Mouse (Mus musculus) hindbrain, postnatal 0 days (tissue): ENCODE measurements around the gene Opn4. TPM values are rescaled to one million over a fixed set of nuclear protein-coding genes. Genes with fewer than 3 reads are reported as not detected.

Source experiments
- ATAC-seq: fragments of 200-750 bp; cut with Nextera tagmentation; 2 replicates; pipeline ENCODE4 v1.8.0; 2017; ENCODE audit warnings: mild to moderate bottlenecking, moderate TSS enrichment, moderate library complexity
- DNase-seq: peaks from one replicate; pipeline ENCODE4 v3.0.0-alpha.2; 2015; ENCODE audit warnings: low spot score
- H3K27ac ChIP-seq: fragments of 300-500 bp; sonication (generic); 2 replicates; pipeline ENCODE4 v1.5.1; 2014; ENCODE audit warnings: mild to moderate bottlenecking
- H3K27me3 ChIP-seq: fragments of 300-500 bp; sonication (generic); 2 replicates; pipeline ENCODE4 v1.6.1; 2014; ENCODE audit warnings: low read length, mixed read lengths; ENCODE audit not compliant: insufficient read depth
- H3K36me3 ChIP-seq: fragments of 300-500 bp; sonication (generic); 2 replicates; pipeline ENCODE4 v1.6.1; 2014; ENCODE audit warnings: low read length, mixed read lengths; ENCODE audit not compliant: insufficient read depth
- H3K4me1 ChIP-seq: fragments of 300-500 bp; sonication (generic); 2 replicates; pipeline ENCODE4 v1.6.1; 2014; ENCODE audit warnings: antibody characterized with exemption, low read length, mixed read lengths; ENCODE audit not compliant: insufficient read depth
- H3K4me2 ChIP-seq: fragments of 300-500 bp; sonication (generic); 2 replicates; pipeline ENCODE4 v1.6.1; 2014; ENCODE audit warnings: low read depth, mild to moderate bottlenecking, low read length, moderate library complexity, mixed read lengths
- H3K4me3 ChIP-seq: fragments of 300-500 bp; sonication (generic); 2 replicates; pipeline ENCODE4 v1.5.1; 2014; ENCODE audit warnings: low read length
- H3K9ac ChIP-seq: fragments of 300-500 bp; sonication (generic); replicated peaks from 2 replicates; pipeline ENCODE4 v1.6.1; 2014; ENCODE audit warnings: mild to moderate bottlenecking, low read length, moderate library complexity, mixed read lengths
- H3K9me3 ChIP-seq: fragments of 300-500 bp; sonication (generic); 2 replicates; pipeline ENCODE4 v1.6.1; 2016; ENCODE audit warnings: low read length, mixed read lengths
- CTCF ChIP-seq: IDR thresholded peaks from 2 replicates; pipeline ENCODE4 v1.5.1; 2016; ENCODE audit warnings: antibody characterized with exemption, control low read depth, low read depth
- WGBS: fragments of 180-500 bp; shearing (Covaris S2); extraction: QIAGEN DNeasy Blood & Tissue Kit; methylation state at CpG from one replicate; pipeline ENCODE4 v1.1.7; 2014; 5-methylcytosine and 5-hydroxymethylcytosine counted together
- polyA plus RNA-seq: library from polyadenylated mRNA; unstranded; fragments of >200 nt; fragmentation: Nextera tagmentation; extraction: Ambion mirVana; gene quantifications from 2 replicates; pipeline ENCODE4 v1.2.1, GENCODE M21; 2015
- total RNA-seq: library from RNA; depleted of rRNA; stranded (reverse); fragments of >200 nt; gene quantifications from 2 replicates; pipeline ENCODE4 v1.2.3, GENCODE M21; 2014; rRNA removed

Gene Opn4
- not detected in 2 replicates for total RNA-seq
- 0.14 TPM in 1 of 2 replicates, not detected in the other for polyA plus RNA-seq

DNA sequence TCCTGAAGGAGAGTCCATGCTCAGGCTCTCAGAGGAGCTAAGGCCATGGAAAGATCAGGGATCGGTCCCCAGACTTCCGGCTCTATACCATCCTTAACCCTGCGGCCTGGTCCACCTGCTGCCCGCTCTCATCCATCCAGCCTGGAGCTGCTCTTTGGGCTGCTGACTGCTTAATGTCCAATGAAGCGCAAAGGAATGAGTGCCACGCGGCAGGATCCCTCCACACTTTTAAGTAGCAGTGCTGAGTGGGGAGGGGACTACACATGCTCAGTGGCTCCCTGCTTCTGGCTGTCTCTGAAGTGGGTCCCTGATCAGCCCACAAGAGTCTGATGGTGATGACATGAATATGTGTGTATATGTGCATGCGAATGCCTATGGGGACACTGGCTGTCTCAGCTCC is at the start of gene Opn4:
Gene Opn4, minus strand, starts transcription at position 202 of the 400 bp plus-strand sequence.
- WGBS: 63% methylated on average over 8 of the region's 8 CpGs
- Histone ChIP-seq H3K4me1 (no peaks in the 10 kb centered on the region), H3K27ac (no peak within 1 kb of the TSS), H3K9ac (no peak within 1 kb of the TSS), H3K4me3 (no peak within 1 kb of the TSS), H3K4me2 (no peak within 1 kb of the TSS), H3K27me3 (no peaks in the 10 kb centered on the region), H3K36me3 (no peaks in the 10 kb centered on the region), H3K9me3 (no peaks in the 10 kb centered on the region)
- DNase-seq (no peak), ATAC-seq (no peak)
- TF ChIP-seq CTCF: no peak

DNA sequence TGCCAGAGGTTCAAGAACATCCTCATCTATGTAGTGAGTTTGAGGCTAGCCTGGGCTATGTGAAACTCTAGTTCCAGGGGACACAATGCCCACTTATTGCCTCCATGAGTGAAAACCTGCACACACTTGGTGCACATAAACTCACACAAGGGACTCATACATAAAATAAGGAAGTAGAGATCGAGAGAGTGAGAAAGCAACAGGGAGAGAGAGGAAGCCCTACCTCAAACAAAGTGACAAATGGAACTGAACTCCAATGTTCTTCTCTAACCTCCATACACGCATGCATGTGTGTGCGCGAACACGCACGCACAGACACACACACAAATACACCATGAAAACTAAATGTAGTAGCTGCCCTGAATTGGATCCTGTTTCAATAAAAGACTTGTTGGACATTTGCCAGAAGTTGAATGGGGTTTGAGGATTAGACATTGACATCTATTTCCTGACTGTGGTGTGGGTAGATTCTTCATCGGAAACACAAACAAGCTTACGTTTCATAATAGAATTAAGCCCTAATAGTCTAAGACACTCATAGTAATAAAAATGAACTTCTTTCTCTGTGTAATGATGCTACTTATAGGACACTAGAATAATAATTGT is 48.0 kb upstream of the Opn4 start:
- Histone ChIP-seq H3K4me2 (no peak overlapping the region), H3K27me3 (no peaks in the 10 kb centered on the region), H3K9me3 (no peaks in the 10 kb centered on the region), H3K4me1 (no peaks in the 10 kb centered on the region), H3K4me3 (no peak overlapping the region), H3K9ac (no peak overlapping the region), H3K27ac (no peak overlapping the region), H3K36me3 (no peaks in the 10 kb centered on the region)
- DNase-seq (no peak), ATAC-seq (no peak)
- 81% methylated on average over 8 of the region's 8 CpGs for WGBS
- no peak for TF ChIP-seq CTCF

DNA sequence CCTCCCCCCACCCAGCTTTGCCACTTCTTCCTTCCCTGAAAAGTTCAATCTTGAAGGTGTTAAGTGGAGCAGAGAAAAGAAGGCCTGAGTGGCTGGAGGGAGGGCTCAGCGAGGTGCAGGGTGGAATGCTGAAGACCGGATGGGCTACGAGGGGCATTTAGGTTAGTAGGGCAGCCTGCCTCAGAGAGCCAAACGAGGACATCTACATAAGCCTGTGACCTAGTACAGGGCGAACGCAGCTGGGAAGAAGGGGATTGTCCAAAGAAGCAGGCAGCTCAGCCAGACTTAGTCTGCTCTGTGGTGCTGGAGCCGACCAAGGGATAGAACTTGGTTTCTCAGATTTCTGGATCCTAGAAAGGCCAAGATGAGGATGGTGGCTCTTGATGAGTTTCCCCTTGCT is 44.2 kb upstream of the Opn4 start:
- no peak overlapping the region for H3K27ac ChIP-seq
- TF ChIP-seq CTCF: no peak

DNA sequence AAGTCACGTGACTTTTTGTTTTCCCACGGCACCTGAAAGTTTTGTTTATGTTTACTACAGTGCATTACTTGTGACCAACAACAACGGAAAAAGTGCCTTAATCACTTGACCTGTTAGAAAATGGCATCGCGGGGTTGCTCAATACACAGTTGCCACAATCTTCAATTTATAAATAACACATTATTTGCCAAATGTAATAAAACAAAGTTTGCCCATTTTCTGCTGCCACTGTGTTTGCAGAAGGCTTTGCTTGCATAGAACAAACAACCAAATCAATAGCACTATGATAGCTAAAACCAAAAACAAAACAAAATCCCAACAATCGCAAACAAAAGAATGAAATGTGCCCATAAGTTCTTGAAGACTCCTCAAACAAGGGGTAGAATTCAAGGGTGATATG is 35.8 kb upstream of the Opn4 start:
- Histone ChIP-seq H3K27ac (no peak overlapping the region), H3K36me3 (no peaks in the 10 kb centered on the region), H3K4me3 (no peak overlapping the region), H3K4me1 (no peaks in the 10 kb centered on the region), H3K27me3 (no peaks in the 10 kb centered on the region), H3K9ac (no peak overlapping the region), H3K9me3 (no peaks in the 10 kb centered on the region), H3K4me2 (no peak overlapping the region)
- DNase-seq: no peak
- no peak for ATAC-seq
- no peak for TF ChIP-seq CTCF
- WGBS: 88% methylated on average over 6 of the region's 6 CpGs

More for the DNA sequence above, 44.2 kb upstream of the Opn4 start:
- Histone ChIP-seq H3K9ac (no peak overlapping the region), H3K4me3 (no peak overlapping the region), H3K36me3 (no peaks in the 10 kb centered on the region), H3K4me2 (no peak overlapping the region), H3K4me1 (no peaks in the 10 kb centered on the region), H3K27me3 (no peaks in the 10 kb centered on the region), H3K9me3 (no peaks in the 10 kb centered on the region)
- no peak for DNase-seq
- ATAC-seq: no peak
- 80% methylated on average over 7 of the region's 7 CpGs for WGBS

DNA sequence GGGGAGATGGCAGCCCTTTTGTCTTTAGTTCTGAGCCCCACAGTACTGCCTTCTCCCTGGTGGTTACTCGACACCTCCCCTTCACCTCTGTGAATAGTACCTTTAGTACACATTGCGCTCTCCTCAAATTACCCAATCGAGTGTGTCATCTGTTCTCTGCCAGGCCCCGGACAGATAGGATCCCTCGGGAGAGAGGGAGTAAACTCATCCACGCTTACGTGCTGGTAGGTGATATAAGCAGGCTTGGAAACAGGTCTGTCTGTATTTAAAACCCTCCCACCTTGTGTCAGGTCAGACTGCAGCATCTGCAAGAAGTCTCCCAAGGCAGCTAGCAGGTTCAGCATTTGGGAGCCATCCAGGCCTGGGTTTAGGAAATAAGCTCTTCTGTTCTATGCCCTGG is 35.2 kb upstream of the Opn4 start:
- no peak for TF ChIP-seq CTCF
- Histone ChIP-seq H3K9ac (no peak overlapping the region), H3K36me3 (no peaks in the 10 kb centered on the region), H3K4me2 (no peak overlapping the region), H3K27me3 (no peaks in the 10 kb centered on the region), H3K4me1 (no peaks in the 10 kb centered on the region), H3K4me3 (no peak overlapping the region), H3K27ac (no peak overlapping the region), H3K9me3 (no peaks in the 10 kb centered on the region)
- DNase-seq (no peak), ATAC-seq (no peak)
- 42% methylated on average over 7 of the region's 7 CpGs for WGBS

DNA sequence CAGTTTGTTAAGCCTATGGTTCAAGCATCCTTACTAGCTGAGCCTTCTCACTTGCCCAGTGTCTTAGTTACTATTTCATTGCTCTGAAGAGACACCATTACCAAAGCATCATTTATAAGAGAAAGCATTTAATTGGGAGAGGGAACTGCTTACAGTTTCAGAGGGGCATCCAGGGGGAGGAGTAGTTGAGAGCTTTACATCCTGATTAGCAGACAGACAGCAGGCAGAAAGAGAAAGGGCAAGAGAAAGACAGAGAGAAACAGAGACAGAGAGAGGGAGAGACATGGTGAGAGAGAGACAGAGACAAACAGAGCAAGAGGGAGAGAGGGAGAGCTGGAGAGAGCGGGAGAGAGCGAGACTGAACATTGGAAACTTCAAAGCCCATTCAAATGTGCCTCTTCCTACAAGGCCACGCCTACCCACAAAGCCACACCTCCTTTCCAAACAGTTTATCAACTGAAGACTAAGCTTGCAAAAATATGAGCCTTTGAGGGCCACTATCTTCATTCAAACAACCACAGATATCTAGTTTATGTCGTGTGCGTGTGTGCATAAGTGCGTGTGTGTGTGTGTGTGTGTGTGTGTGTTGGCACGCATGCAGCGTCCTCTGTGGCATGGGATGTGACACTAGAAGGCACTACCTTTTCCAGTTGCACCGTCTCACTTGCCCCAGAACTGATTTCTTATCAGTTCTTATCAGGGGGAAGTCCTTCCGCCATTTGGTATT is 32.9 kb upstream of the Opn4 start:
- 76% methylated on average over 10 of the region's 10 CpGs for WGBS
- no peak for TF ChIP-seq CTCF
- H3K27ac ChIP-seq: no peak overlapping the region
- DNase-seq: no peak
- H3K36me3 ChIP-seq: no peaks in the 10 kb centered on the region
- H3K4me3 ChIP-seq: no peak overlapping the region
- no peaks in the 10 kb centered on the region for H3K27me3 ChIP-seq
- H3K9me3 ChIP-seq: no peaks in the 10 kb centered on the region
- no peak for ATAC-seq
- no peak overlapping the region for H3K9ac ChIP-seq
- H3K4me1 ChIP-seq: no peaks in the 10 kb centered on the region
- H3K4me2 ChIP-seq: no peak overlapping the region

DNA sequence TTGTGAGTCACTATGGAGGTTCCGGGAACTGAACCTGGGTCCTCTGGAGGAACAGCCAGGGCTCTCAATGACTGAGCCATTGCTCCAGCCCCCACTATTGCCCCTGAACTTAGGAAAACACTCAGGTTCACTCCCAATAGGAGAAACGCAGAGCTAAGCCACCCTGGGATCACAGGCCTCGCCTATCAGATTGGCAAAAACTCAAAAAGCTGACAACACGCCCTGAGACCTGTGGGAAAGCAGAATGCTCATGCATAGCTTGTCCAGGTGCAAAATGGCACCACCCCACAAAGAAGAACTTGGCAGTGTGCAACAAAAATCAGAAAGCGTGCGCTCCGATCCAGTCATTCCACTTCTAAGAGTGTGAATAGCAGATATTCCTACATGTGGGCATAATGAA is 26.9 kb upstream of the Opn4 start:
- no peaks in the 10 kb centered on the region for H3K27me3 ChIP-seq
- no peak overlapping the region for H3K4me2 ChIP-seq
- DNase-seq (no peak), ATAC-seq (no peak)
- no peaks in the 10 kb centered on the region for H3K4me1 ChIP-seq
- H3K9me3 ChIP-seq: no peaks in the 10 kb centered on the region
- H3K27ac ChIP-seq: no peak overlapping the region
- WGBS: 89% methylated on average over 7 of the region's 7 CpGs
- no peaks in the 10 kb centered on the region for H3K36me3 ChIP-seq
- no peak overlapping the region for H3K4me3 ChIP-seq
- no peak for TF ChIP-seq CTCF
- H3K9ac ChIP-seq: no peak overlapping the region
